Mouse (Mus musculus): Measurements from ENCODE around the gene Rhof. TPM values are rescaled to one million over a fixed set of nuclear protein-coding genes. Genes with fewer than 3 reads are reported as not detected.

The Rhof gene
- polyA plus RNA-seq, 1 experiment from 2014 or later: 3.7 TPM

Other genes with a start within 250 kb of the Rhof start
- 64.3 and 66.6 TPM in 2 replicates for gene Kdm2b, start 142.9 kb downstream of the Rhof start, polyA plus RNA-seq (2015; fragmentation: Nextera tagmentation; extraction: Ambion mirVana)
- gene Orai1, start 117.6 kb downstream of the Rhof start, polyA plus RNA-seq (2015; fragmentation: Nextera tagmentation; extraction: Ambion mirVana): 15.3 and 15.5 TPM in 2 replicates
- gene Morn3, start 85.7 kb downstream of the Rhof start, polyA plus RNA-seq (2015; fragmentation: Nextera tagmentation; extraction: Ambion mirVana): 0.92 TPM in 1 of 2 replicates, not detected in the other
- 16.7 and 19.1 TPM in 2 replicates for gene Tmem120b, start 64.3 kb downstream of the Rhof start, polyA plus RNA-seq (2015; fragmentation: Nextera tagmentation; extraction: Ambion mirVana)
- gene Setd1b, start 9.5 kb upstream of the Rhof start, polyA plus RNA-seq (2015; fragmentation: Nextera tagmentation; extraction: Ambion mirVana): 11.1 and 12.0 TPM in 2 replicates
- gene Psmd9, start 36.7 kb upstream of the Rhof start, polyA plus RNA-seq (2015; fragmentation: Nextera tagmentation; extraction: Ambion mirVana): 99.6 and 104 TPM in 2 replicates
- not detected in 2 replicates for gene Hpd, start 50.0 kb upstream of the Rhof start, polyA plus RNA-seq (2015; fragmentation: Nextera tagmentation; extraction: Ambion mirVana)
- 0.61 and 1.1 TPM in 2 replicates for gene Wdr66, start 119.4 kb upstream of the Rhof start, polyA plus RNA-seq (2015; fragmentation: Nextera tagmentation; extraction: Ambion mirVana)
- 31.2 and 33.1 TPM in 2 replicates for gene Bcl7a, start 211.1 kb upstream of the Rhof start, polyA plus RNA-seq (2015; fragmentation: Nextera tagmentation; extraction: Ambion mirVana)

Measured in limb, embryonic 13.5 days (tissue).